Mouse (Mus musculus) limb, embryonic 11.5 days (tissue): ENCODE data around the gene Cpox. TPM values are rescaled to one million over a fixed set of nuclear protein-coding genes. Genes with fewer than 3 reads are reported as not detected.

Experiments
- ATAC-seq: fragments of 200-750 bp; cut with Nextera tagmentation; 2 replicates; pipeline ENCODE4 v1.8.0; 2017; ENCODE audit warnings: low read depth; ENCODE audit not compliant: insufficient number of reproducible peaks, low FRiP score, low TSS enrichment
- DNase-seq: peaks from one replicate; pipeline ENCODE4 v3.0.0-alpha.2; 2015; ENCODE audit warnings: low spot score
- H3K27ac ChIP-seq: fragments of 300-500 bp; sonication (generic); replicated peaks from 2 replicates; pipeline ENCODE4 v1.5.1; 2014; ENCODE audit warnings: low read depth, mild to moderate bottlenecking, low read length
- H3K27me3 ChIP-seq: fragments of 300-500 bp; sonication (generic); 2 replicates; pipeline ENCODE4 v1.6.1; 2014; ENCODE audit warnings: mild to moderate bottlenecking, low read length, mixed read lengths; ENCODE audit not compliant: control insufficient read depth, insufficient read depth
- H3K36me3 ChIP-seq: fragments of 300-500 bp; sonication (generic); 2 replicates; pipeline ENCODE4 v1.6.1; 2014; ENCODE audit warnings: mild to moderate bottlenecking, low read length, moderate library complexity, mixed read lengths; ENCODE audit not compliant: control insufficient read depth, insufficient read depth
- H3K4me1 ChIP-seq: fragments of 300-500 bp; sonication (generic); 2 replicates; pipeline ENCODE4 v1.6.1; 2014; ENCODE audit warnings: low read length, mixed read lengths; ENCODE audit not compliant: control insufficient read depth, insufficient read depth
- H3K4me2 ChIP-seq: fragments of 300-500 bp; sonication (generic); 2 replicates; pipeline ENCODE4 v1.6.1; 2014; ENCODE audit warnings: low read depth, mild to moderate bottlenecking, moderate library complexity; ENCODE audit not compliant: severe bottlenecking
- H3K4me3 ChIP-seq: fragments of 300-500 bp; sonication (generic); 2 replicates; pipeline ENCODE4 v1.5.1; 2014; ENCODE audit warnings: low read depth, low read length
- H3K9ac ChIP-seq: fragments of 300-500 bp; sonication (generic); 2 replicates; pipeline ENCODE4 v1.6.1; 2014; ENCODE audit warnings: mild to moderate bottlenecking, low read length
- H3K9me3 ChIP-seq: fragments of 300-500 bp; sonication (generic); 2 replicates; pipeline ENCODE4 v1.6.1; 2016; ENCODE audit warnings: low read length; ENCODE audit not compliant: control insufficient read depth
- WGBS: fragments of 180-500 bp; shearing (Covaris S2); extraction: QIAGEN DNeasy Blood & Tissue Kit; methylation state at CpG from one replicate; pipeline ENCODE4 v1.1.7; 2014; 5-methylcytosine and 5-hydroxymethylcytosine counted together
- polyA plus RNA-seq: library from polyadenylated mRNA; unstranded; fragments of >200 nt; fragmentation: Nextera tagmentation; extraction: Ambion mirVana; gene quantifications from 2 replicates; pipeline ENCODE4 v1.2.1, GENCODE M21; 2014

Cpox gene
- polyA plus RNA-seq, 1 experiment from 2014 or later: 23.5 TPM

DNA sequence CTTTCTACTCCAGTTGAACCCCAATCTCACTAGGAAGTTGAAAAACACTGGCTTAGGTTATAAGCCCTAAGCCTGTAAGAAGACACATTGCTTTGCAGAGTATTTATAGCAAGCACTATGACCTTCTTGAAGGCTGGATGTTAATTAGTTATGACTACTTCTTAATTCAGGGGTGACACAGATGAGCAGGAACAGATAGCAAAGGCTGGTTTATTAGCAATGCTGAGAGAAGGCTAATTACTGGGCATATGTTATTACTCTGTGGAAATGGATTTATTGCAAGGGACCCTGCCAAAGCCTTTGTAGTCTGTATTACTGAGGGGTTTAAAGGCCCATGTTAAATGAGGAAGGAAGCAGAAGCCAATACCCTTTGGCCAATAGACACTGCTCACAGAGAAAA lies 34.9 kb downstream of the Cpox start:
- H3K9ac ChIP-seq: no peak overlapping the region
- H3K9me3 ChIP-seq: no peaks in the 10 kb centered on the region
- no peak overlapping the region for H3K4me2 ChIP-seq
- no peaks in the 10 kb centered on the region for H3K4me1 ChIP-seq
- no peaks in the 10 kb centered on the region for H3K27me3 ChIP-seq
- ATAC-seq (no peak), DNase-seq (no peak)
- H3K36me3 ChIP-seq: no peaks in the 10 kb centered on the region
- no peak overlapping the region for H3K4me3 ChIP-seq
- H3K27ac ChIP-seq: no peak overlapping the region

DNA sequence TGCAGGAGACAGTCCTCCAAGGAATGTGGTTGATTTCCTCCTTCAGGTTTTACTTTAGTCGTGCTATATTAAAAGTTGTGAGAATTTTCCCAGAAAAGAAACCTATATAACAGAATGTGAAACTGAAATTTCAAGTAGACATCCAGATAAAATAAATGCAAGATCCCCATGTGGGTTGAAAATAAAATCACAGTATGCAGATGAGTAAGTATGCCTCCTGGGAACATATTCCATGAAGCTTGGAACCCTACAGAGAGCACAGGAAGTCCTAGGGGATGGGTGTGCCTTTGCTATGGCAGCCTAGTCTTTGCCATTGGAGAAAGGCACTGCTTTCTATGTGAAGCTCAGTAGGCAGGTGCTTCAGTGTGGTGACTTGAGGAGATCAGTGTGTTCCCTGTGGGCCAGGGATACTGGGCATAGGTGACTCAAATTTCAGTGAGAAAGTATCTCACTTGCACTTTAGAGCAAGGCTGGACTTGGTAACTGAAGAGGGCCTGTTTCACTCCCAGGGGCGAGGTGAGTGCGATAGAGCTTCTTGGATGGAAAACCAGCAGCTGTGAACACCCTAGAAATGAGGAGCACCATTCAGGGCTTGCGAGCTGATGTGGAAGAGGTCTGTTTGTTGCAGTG lies 37.3 kb downstream of the Cpox start:
- DNase-seq (no peak), ATAC-seq (no peak)
- Histone ChIP-seq H3K27me3 (no peaks in the 10 kb centered on the region), H3K4me2 (no peak overlapping the region), H3K9ac (no peak overlapping the region), H3K27ac (no peak overlapping the region), H3K4me3 (no peak overlapping the region), H3K4me1 (no peaks in the 10 kb centered on the region), H3K36me3 (no peaks in the 10 kb centered on the region), H3K9me3 (no peaks in the 10 kb centered on the region)
- WGBS: 87% methylated on average over 4 of the region's 4 CpGs

DNA sequence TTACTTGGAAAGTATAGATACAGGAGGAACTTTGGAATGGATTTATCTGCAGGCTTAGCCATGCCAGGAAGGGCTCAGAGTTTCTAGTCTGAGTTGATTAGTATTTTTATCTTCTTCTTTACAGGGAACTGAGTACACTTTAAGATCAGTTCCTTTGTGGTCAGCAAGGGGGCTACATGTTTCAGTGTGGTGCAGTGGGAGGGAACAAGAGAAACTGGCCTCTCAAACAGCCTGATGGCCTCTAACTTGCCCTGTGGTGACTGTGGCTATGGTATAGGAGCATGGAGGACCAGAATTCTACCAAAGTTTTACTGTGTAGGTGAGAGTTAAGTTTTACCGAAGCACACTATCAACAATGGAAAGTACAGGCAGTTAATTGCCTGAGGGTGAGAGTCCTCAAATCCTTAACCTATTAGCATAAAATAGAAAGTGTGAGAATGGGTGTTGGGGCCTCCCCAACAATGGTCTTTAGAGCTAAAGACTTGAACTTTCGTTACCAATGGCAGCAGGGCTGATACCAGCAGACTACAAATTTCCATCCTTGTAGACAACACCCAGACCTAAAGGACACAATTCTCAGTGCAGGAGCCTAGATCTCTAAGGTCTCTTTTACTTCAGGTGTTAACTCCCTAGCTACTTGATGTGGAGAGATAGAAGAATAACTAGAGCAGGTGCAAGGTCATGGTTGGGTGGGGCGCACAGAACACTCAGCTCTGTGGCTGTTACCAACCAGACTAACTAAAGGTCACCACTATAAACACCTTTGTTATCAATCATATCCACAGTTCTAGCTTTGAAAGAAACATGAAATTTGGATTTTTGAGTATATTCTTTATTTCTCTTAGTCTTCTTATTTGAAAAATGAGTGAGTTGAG lies 38.7 kb downstream of the Cpox start:
- Histone ChIP-seq H3K27ac (no peak overlapping the region), H3K27me3 (no peaks in the 10 kb centered on the region), H3K36me3 (no peaks in the 10 kb centered on the region), H3K9ac (no peak overlapping the region), H3K4me2 (no peak overlapping the region), H3K4me3 (no peak overlapping the region), H3K9me3 (no peaks in the 10 kb centered on the region), H3K4me1 (no peaks in the 10 kb centered on the region)
- WGBS: 82% methylated on average over 3 of the region's 3 CpGs
- no peak for DNase-seq
- ATAC-seq: no peak

DNA sequence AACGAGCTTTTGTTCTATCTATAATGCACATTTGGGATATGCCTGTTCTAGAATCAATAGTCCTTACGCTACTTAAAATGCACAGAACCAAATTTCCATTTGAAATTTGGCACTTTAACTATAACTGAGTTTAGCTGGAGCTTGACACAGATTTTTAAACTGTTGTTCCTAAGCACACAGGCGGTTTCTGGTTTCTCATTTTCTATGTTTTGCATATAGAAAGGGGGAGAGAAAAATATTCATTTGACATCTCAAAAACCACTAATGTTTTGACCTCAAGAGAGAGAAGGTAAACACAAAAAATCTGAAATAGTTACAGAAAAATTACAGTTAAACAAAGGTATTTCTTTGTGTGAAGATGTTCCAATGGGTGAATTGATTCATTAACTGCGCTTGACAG lies 39.4 kb downstream of the Cpox start:
- no peak overlapping the region for H3K4me3 ChIP-seq
- H3K4me1 ChIP-seq: no peaks in the 10 kb centered on the region
- WGBS: 77% methylated on average over 4 of the region's 4 CpGs
- no peaks in the 10 kb centered on the region for H3K27me3 ChIP-seq
- no peak overlapping the region for H3K27ac ChIP-seq
- H3K9ac ChIP-seq: no peak overlapping the region
- DNase-seq: no peak
- no peak for ATAC-seq
- no peaks in the 10 kb centered on the region for H3K36me3 ChIP-seq
- no peak overlapping the region for H3K4me2 ChIP-seq
- no peaks in the 10 kb centered on the region for H3K9me3 ChIP-seq

DNA sequence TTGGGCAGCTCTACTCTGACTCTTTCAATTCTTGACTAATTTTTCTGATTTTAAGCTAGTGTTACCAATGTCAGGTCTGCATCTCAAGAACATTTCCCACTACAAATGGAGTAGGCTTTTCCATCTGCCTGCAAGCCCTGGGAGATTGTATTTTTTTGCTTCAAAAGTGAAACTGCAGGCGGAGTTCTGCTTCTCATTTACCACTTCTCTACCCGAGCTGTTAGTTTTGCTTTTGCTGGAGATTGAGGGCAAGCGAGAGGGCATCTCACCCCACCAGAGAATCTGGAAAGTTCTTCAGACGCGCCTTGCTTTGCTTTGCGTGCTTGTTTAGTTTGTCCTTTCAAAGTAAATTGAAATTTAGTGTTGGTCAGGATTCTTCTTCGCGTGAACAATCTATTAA lies 42.1 kb downstream of the Cpox start:
- DNase-seq (no peak), ATAC-seq (no peak)
- Histone ChIP-seq H3K4me2 (no peak overlapping the region), H3K36me3 (no peaks in the 10 kb centered on the region), H3K4me3 (no peak overlapping the region), H3K27ac (no peak overlapping the region), H3K4me1 (no peaks in the 10 kb centered on the region), H3K27me3 (no peaks in the 10 kb centered on the region), H3K9me3 (no peaks in the 10 kb centered on the region), H3K9ac (no peak overlapping the region)
- 76% methylated on average over 8 of the region's 8 CpGs for WGBS

DNA sequence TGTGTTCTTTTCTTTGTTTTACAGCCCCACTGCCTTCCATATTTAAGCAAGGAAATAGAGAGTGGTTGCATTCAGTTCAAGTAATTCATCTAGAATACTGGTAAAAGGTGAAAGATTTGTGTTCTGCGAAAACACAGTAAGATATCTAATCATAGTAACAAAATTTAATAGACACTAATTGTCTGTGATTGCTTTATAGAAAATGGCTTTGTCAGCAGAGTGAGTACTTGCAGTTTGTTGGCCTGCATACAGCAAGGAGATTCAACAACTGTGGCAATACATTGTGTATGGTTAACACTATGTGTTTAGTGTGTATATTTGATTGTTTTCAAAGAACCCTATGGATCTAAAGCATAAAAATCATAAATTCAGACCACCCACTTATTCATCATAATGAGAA lies 43.0 kb downstream of the Cpox start:
- 94% methylated on average over 1 of the region's 1 CpGs for WGBS

DNA sequence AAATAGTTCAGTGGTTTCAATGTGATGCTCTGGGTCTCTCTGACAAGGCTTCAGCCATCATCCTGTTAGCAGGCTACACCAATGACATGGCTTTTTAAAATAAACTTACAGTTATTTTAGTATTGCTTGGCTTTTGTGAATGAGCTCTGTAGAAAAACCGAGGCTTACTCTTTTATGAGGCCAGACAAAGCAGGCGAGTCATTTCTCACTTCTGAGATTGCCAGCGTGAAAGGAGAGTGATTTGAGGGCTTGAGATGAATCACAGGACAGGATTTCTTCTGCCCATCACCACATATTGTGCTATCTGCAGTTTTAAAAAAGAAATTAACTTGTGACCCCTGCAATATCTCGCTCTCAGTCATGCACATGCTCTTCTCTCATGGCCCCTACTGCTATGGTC lies 44.9 kb downstream of the Cpox start:
- Histone ChIP-seq H3K4me1 (no peaks in the 10 kb centered on the region), H3K27me3 (no peaks in the 10 kb centered on the region), H3K9me3 (no peaks in the 10 kb centered on the region), H3K36me3 (no peaks in the 10 kb centered on the region), H3K4me3 (no peak overlapping the region), H3K9ac (no peak overlapping the region), H3K4me2 (no peak overlapping the region; the same call in 1 of the 2 replicates), H3K27ac (no peak overlapping the region)
- ATAC-seq: no peak
- WGBS: 76% methylated on average over 4 of the region's 4 CpGs
- no peak for DNase-seq

More for the DNA sequence above, 43.0 kb downstream of the Cpox start:
- Histone ChIP-seq H3K27ac (no peak overlapping the region), H3K4me3 (no peak overlapping the region), H3K4me1 (no peaks in the 10 kb centered on the region), H3K9ac (no peak overlapping the region), H3K9me3 (no peaks in the 10 kb centered on the region), H3K4me2 (no peak overlapping the region), H3K27me3 (no peaks in the 10 kb centered on the region), H3K36me3 (no peaks in the 10 kb centered on the region)
- ATAC-seq (no peak), DNase-seq (no peak)

DNA sequence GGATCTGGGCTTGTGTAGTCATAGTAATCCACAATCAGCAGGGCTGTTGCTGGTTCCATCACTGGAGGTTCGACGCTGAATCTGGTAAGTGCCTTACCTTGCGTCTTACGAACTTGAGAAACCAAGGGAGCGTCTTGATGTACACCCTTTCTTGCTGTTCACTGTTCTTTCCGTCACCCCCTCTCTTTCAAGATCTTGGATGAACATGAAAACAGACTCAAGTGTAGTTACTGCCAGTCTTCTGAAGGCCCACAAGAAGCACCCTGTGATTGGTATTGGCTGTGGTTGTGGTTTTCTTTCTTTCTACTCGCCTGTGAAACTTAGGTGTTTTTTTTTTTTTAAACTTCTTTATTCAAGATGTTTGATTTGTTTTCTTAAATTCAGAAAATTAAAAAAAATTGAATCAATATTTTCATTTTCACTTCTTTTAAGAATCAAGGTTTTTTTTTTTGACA lies 48.6 kb downstream of the Cpox start, which contains the start of gene Gpr15:
TSS of gene Gpr15 (minus strand) at position 405 of the 455 bp plus-strand sequence.
- H3K9ac ChIP-seq: no peak within 1 kb of the TSS
- H3K27me3 ChIP-seq: no peaks in the 10 kb centered on the region
- 92% methylated on average over 7 of the region's 7 CpGs for WGBS
- H3K4me3 ChIP-seq: no peak within 1 kb of the TSS
- no peaks in the 10 kb centered on the region for H3K9me3 ChIP-seq
- ATAC-seq (no peak), DNase-seq (no peak)
- no peaks in the 10 kb centered on the region for H3K36me3 ChIP-seq
- no peaks in the 10 kb centered on the region for H3K4me1 ChIP-seq
- no peak within 1 kb of the TSS for H3K27ac ChIP-seq
- no peak within 1 kb of the TSS for H3K4me2 ChIP-seq
